Mouse (Mus musculus) layer of hippocampus, adult 9-10 months (tissue): Measurements from ENCODE around the gene Mtus2.

Source experiments
- DNase-seq: peaks from one replicate; pipeline ENCODE4 v3.0.0; 2022; ENCODE audit warnings: low spot score

The Mtus2 gene

GRCm38 (mm10) chr5:148181308-148181630, 224.1 kb downstream of the Mtus2 start:
- no peak for DNase-seq

GRCm38 (mm10) chr5:148181901-148182300, 224.8 kb downstream of the Mtus2 start:
- DNase-seq: no peak

GRCm38 (mm10) chr5:148185898-148186297, 228.8 kb downstream of the Mtus2 start:
- no peak for DNase-seq

- DNase-seq: no peak
Measured at GRCm38 (mm10) chr5:148191416-148191815, 234.3 kb downstream of the Mtus2 start.

- no peak for DNase-seq
Measured at GRCm38 (mm10) chr5:148211831-148212230, 254.7 kb downstream of the Mtus2 start.

GRCm38 (mm10) chr5:148216786-148217185, 259.7 kb downstream of the Mtus2 start:
- DNase-seq: no peak

- DNase-seq: no peak
Measured at GRCm38 (mm10) chr5:148222898-148223297, 265.8 kb downstream of the Mtus2 start.

GRCm38 (mm10) chr5:148224004-148224403, 266.9 kb downstream of the Mtus2 start:
- DNase-seq: no peak

GRCm38 (mm10) chr5:148233714-148234113, 276.6 kb downstream of the Mtus2 start:
- DNase-seq: no peak

- no peak for DNase-seq
Measured at GRCm38 (mm10) chr5:148236616-148237015, 279.5 kb downstream of the Mtus2 start.

GRCm38 (mm10) chr5:148239067-148239466, 281.9 kb downstream of the Mtus2 start:
- DNase-seq: no peak

- no peak for DNase-seq
Measured at GRCm38 (mm10) chr5:148239757-148240156, 282.6 kb downstream of the Mtus2 start.

GRCm38 (mm10) chr5:148241932-148242331, 284.8 kb downstream of the Mtus2 start:
- DNase-seq: peak; percentile 51

GRCm38 (mm10) chr5:148244471-148244870, 287.4 kb downstream of the Mtus2 start:
- DNase-seq: no peak

- no peak for DNase-seq
Measured at GRCm38 (mm10) chr5:148245386-148245785, 288.3 kb downstream of the Mtus2 start.

- no peak for DNase-seq
Measured at GRCm38 (mm10) chr5:148248236-148248635, 291.1 kb downstream of the Mtus2 start.

- no peak for DNase-seq
Measured at GRCm38 (mm10) chr5:148251847-148252246, 294.7 kb downstream of the Mtus2 start.

GRCm38 (mm10) chr5:148262016-148262415, 304.9 kb downstream of the Mtus2 start:
- no peak for DNase-seq

- DNase-seq: peak; percentile 38
Measured at GRCm38 (mm10) chr5:148264819-148265707, 307.9 kb downstream of the Mtus2 start.

- DNase-seq: no peak
Measured at GRCm38 (mm10) chr5:148266841-148267240, 309.7 kb downstream of the Mtus2 start.

- no peak for DNase-seq
Measured at GRCm38 (mm10) chr5:148267446-148267845, 310.3 kb downstream of the Mtus2 start.

GRCm38 (mm10) chr5:148272065-148272464, 314.9 kb downstream of the Mtus2 start:
- no peak for DNase-seq

- no peak for DNase-seq
Measured at GRCm38 (mm10) chr5:148272771-148273170, 315.7 kb downstream of the Mtus2 start.

- no peak for DNase-seq
Measured at GRCm38 (mm10) chr5:148278233-148278632, 321.1 kb downstream of the Mtus2 start.
